Mouse (Mus musculus): ENCODE results near the gene B4galt2. TPM values are rescaled to one million over a fixed set of nuclear protein-coding genes. Genes with fewer than 3 reads are reported as not detected.

B4galt2 gene
- polyA plus RNA-seq, 1 experiment from 2014 or later: 43.1 TPM

GRCm38 (mm10) chr4:117904094-117904493 lies 20.8 kb upstream of the B4galt2 start:
- 93% methylated on average over 10 of the region's 10 CpGs for WGBS
- no peaks in the 10 kb centered on the region for H3K9me3 ChIP-seq
- H3K4me1 ChIP-seq: no peaks in the 10 kb centered on the region; the same call in 1 of the 2 replicates
- peaks cover 72% of the 10 kb centered on the region for H3K36me3 ChIP-seq
- no peak overlapping the region for H3K27ac ChIP-seq
- H3K27me3 ChIP-seq: no peaks in the 10 kb centered on the region
- no peak for ATAC-seq (ENCODE audit: insufficient number of reproducible peaks, insufficient read depth, low FRiP score, low TSS enrichment)
- no peak overlapping the region for H3K4me3 ChIP-seq
- no peak overlapping the region for H3K4me2 ChIP-seq (replicated peaks)
- no peak overlapping the region for H3K9ac ChIP-seq

GRCm38 (mm10) chr4:117898111-117898510 lies 14.8 kb upstream of the B4galt2 start:
- H3K9me3 ChIP-seq: no peaks in the 10 kb centered on the region
- no peak overlapping the region for H3K9ac ChIP-seq
- H3K4me3 ChIP-seq: no peak overlapping the region
- peaks cover 92% of the 10 kb centered on the region for H3K36me3 ChIP-seq
- no peaks in the 10 kb centered on the region for H3K27me3 ChIP-seq
- no peak overlapping the region for H3K4me2 ChIP-seq (replicated peaks)
- no peak overlapping the region for H3K27ac ChIP-seq
- ATAC-seq (ENCODE audit: insufficient number of reproducible peaks, insufficient read depth, low FRiP score, low TSS enrichment): no peak
- WGBS: 75% methylated on average over 3 of the region's 3 CpGs
- H3K4me1 ChIP-seq: no peaks in the 10 kb centered on the region

- Histone ChIP-seq H3K27me3 (no peaks in the 10 kb centered on the region), H3K9ac (no peak overlapping the region), H3K36me3 (peaks cover 71% of the 10 kb centered on the region), H3K4me1 (peaks cover 4% of the 10 kb centered on the region), H3K27ac (no peak overlapping the region), H3K4me2 (replicated peaks) (no peak overlapping the region), H3K4me3 (no peak overlapping the region), H3K9me3 (no peaks in the 10 kb centered on the region)
- no peak for ATAC-seq (ENCODE audit: insufficient number of reproducible peaks, insufficient read depth, low FRiP score, low TSS enrichment)
- WGBS: 91% methylated on average over 6 of the region's 6 CpGs
Measured at GRCm38 (mm10) chr4:117896031-117896430, 12.7 kb upstream of the B4galt2 start.

- Histone ChIP-seq H3K27ac (no peak overlapping the region), H3K36me3 (peaks cover 66% of the 10 kb centered on the region), H3K4me2 (replicated peaks) (no peak overlapping the region), H3K9me3 (no peaks in the 10 kb centered on the region), H3K27me3 (no peaks in the 10 kb centered on the region), H3K4me1 (peaks cover 6% of the 10 kb centered on the region), H3K4me3 (no peak overlapping the region), H3K9ac (no peak overlapping the region)
- WGBS: 80% methylated on average over 7 of the region's 7 CpGs
- ATAC-seq (ENCODE audit: insufficient number of reproducible peaks, insufficient read depth, low FRiP score, low TSS enrichment): no peak
Measured at GRCm38 (mm10) chr4:117895339-117895738, 12.1 kb upstream of the B4galt2 start.

- Histone ChIP-seq H3K36me3 (peaks cover 64% of the 10 kb centered on the region), H3K27ac (no peak overlapping the region), H3K4me2 (replicated peaks) (no peak overlapping the region), H3K9me3 (no peaks in the 10 kb centered on the region), H3K27me3 (no peaks in the 10 kb centered on the region), H3K4me3 (no peak overlapping the region), H3K9ac (no peak overlapping the region), H3K4me1 (peaks cover 6% of the 10 kb centered on the region)
- ATAC-seq (ENCODE audit: insufficient number of reproducible peaks, insufficient read depth, low FRiP score, low TSS enrichment): no peak
- WGBS: 90% methylated on average over 8 of the region's 8 CpGs
Measured at GRCm38 (mm10) chr4:117894601-117895000, 11.3 kb upstream of the B4galt2 start.

GRCm38 (mm10) chr4:117893376-117893775 lies 10.1 kb upstream of the B4galt2 start:
- ATAC-seq (ENCODE audit: insufficient number of reproducible peaks, insufficient read depth, low FRiP score, low TSS enrichment): no peak
- Histone ChIP-seq H3K4me3 (no peak overlapping the region), H3K36me3 (peaks cover 60% of the 10 kb centered on the region), H3K4me2 (replicated peaks) (no peak overlapping the region), H3K27ac (no peak overlapping the region), H3K27me3 (no peaks in the 10 kb centered on the region), H3K4me1 (peaks cover 6% of the 10 kb centered on the region), H3K9me3 (no peaks in the 10 kb centered on the region), H3K9ac (no peak overlapping the region)
- 19% methylated on average over 9 of the region's 9 CpGs for WGBS

GRCm38 (mm10) chr4:117891738-117892161 lies 8.5 kb upstream of the B4galt2 start, which contains the start of gene Dph2:
TSS of gene Dph2 (minus strand) at chr4:117892032.
- no peaks in the 10 kb centered on the region for H3K9me3 ChIP-seq
- H3K4me2 ChIP-seq (replicated peaks): peak within 1 kb of the TSS; percentile 87
- H3K36me3 ChIP-seq: peaks cover 45% of the 10 kb centered on the region
- peak; percentile 78 for ATAC-seq (ENCODE audit: insufficient number of reproducible peaks, insufficient read depth, low FRiP score, low TSS enrichment)
- no peaks in the 10 kb centered on the region for H3K27me3 ChIP-seq
- H3K27ac ChIP-seq: no peak within 1 kb of the TSS
- H3K4me3 ChIP-seq: peak within 1 kb of the TSS; percentile 76
- peaks cover 11% of the 10 kb centered on the region for H3K4me1 ChIP-seq
- H3K9ac ChIP-seq: peak within 1 kb of the TSS; percentile 59
- under 1% methylated on average over 21 of the region's 21 CpGs for WGBS

- no peak for ATAC-seq (ENCODE audit: insufficient number of reproducible peaks, insufficient read depth, low FRiP score, low TSS enrichment)
- Histone ChIP-seq H3K4me1 (peaks cover 18% of the 10 kb centered on the region), H3K9me3 (no peaks in the 10 kb centered on the region), H3K27ac (no peak overlapping the region), H3K36me3 (peaks cover 37% of the 10 kb centered on the region), H3K4me3 (peak overlapping the region; percentile 76; the same call in 1 of the 2 replicates), H3K4me2 (replicated peaks) (peak overlapping the region; percentile 87), H3K9ac (no peak overlapping the region), H3K27me3 (no peaks in the 10 kb centered on the region)
- 85% methylated on average over 8 of the region's 8 CpGs for WGBS
Measured at GRCm38 (mm10) chr4:117890750-117891149, 7.5 kb upstream of the B4galt2 start.

- no peak for ATAC-seq (ENCODE audit: insufficient number of reproducible peaks, insufficient read depth, low FRiP score, low TSS enrichment)
- Histone ChIP-seq H3K4me1 (peaks cover 18% of the 10 kb centered on the region), H3K4me3 (no peak overlapping the region), H3K27ac (no peak overlapping the region), H3K9ac (no peak overlapping the region), H3K36me3 (peaks cover 36% of the 10 kb centered on the region), H3K27me3 (no peaks in the 10 kb centered on the region), H3K9me3 (no peaks in the 10 kb centered on the region), H3K4me2 (replicated peaks) (no peak overlapping the region)
- 90% methylated on average over 14 of the region's 14 CpGs for WGBS
Measured at GRCm38 (mm10) chr4:117890031-117890430, 6.7 kb upstream of the B4galt2 start.

GRCm38 (mm10) chr4:117889471-117889870 lies 6.2 kb upstream of the B4galt2 start:
- Histone ChIP-seq H3K9me3 (no peaks in the 10 kb centered on the region), H3K36me3 (peaks cover 35% of the 10 kb centered on the region), H3K27me3 (no peaks in the 10 kb centered on the region), H3K4me3 (no peak overlapping the region), H3K4me2 (replicated peaks) (no peak overlapping the region), H3K9ac (no peak overlapping the region), H3K27ac (no peak overlapping the region), H3K4me1 (peaks cover 19% of the 10 kb centered on the region)
- 90% methylated on average over 15 of the region's 15 CpGs for WGBS
- ATAC-seq (ENCODE audit: insufficient number of reproducible peaks, insufficient read depth, low FRiP score, low TSS enrichment): no peak

GRCm38 (mm10) chr4:117887920-117888319 lies 4.6 kb upstream of the B4galt2 start:
- Histone ChIP-seq H3K4me1 (peaks cover 28% of the 10 kb centered on the region), H3K27me3 (no peaks in the 10 kb centered on the region), H3K36me3 (peaks cover 30% of the 10 kb centered on the region), H3K27ac (no peak overlapping the region), H3K4me3 (no peak overlapping the region), H3K9me3 (no peaks in the 10 kb centered on the region), H3K4me2 (replicated peaks) (peak overlapping the region; percentile 96; the same call in 1 of the 2 replicates), H3K9ac (no peak overlapping the region)
- WGBS: 76% methylated on average over 2 of the region's 2 CpGs
- no peak for ATAC-seq (ENCODE audit: insufficient number of reproducible peaks, insufficient read depth, low FRiP score, low TSS enrichment)

GRCm38 (mm10) chr4:117887133-117887532 lies 3.8 kb upstream of the B4galt2 start, which contains the start of gene Atp6v0b:
TSS of gene Atp6v0b (minus strand) at chr4:117887333.
- under 1% methylated on average over 35 of the region's 37 CpGs for WGBS

More at GRCm38 (mm10) chr4:117887133-117887532, 3.8 kb upstream of the B4galt2 start, which contains the start of gene Atp6v0b:
- ATAC-seq (ENCODE audit: insufficient number of reproducible peaks, insufficient read depth, low FRiP score, low TSS enrichment): peak; percentile 84
- peak within 1 kb of the TSS; percentile 90 for H3K4me3 ChIP-seq
- H3K4me2 ChIP-seq (replicated peaks): peak within 1 kb of the TSS; percentile 96
- H3K9ac ChIP-seq: peak within 1 kb of the TSS; percentile 80
- no peak within 1 kb of the TSS for H3K27ac ChIP-seq
- H3K27me3 ChIP-seq: no peaks in the 10 kb centered on the region
- peaks cover 32% of the 10 kb centered on the region for H3K4me1 ChIP-seq
- peaks cover 30% of the 10 kb centered on the region for H3K36me3 ChIP-seq
- no peaks in the 10 kb centered on the region for H3K9me3 ChIP-seq

Data from embryonic facial prominence, embryonic 12.5 days (tissue).